Mouse (Mus musculus): ENCODE data around the gene Fbxl12. TPM values are rescaled to one million over a fixed set of nuclear protein-coding genes. Genes with fewer than 3 reads are reported as not detected.

Gene Fbxl12
- polyA plus RNA-seq, 1 experiment from 2014 or later = 10.3 TPM

- Histone ChIP-seq H3K4me2 (ENCODE audit: low read length) (no peak overlapping the region), H3K27me3 (replicated peaks; ENCODE audit: control insufficient read depth, insufficient read depth, low read length) (no peaks in the 10 kb centered on the region), H3K27ac (ENCODE audit: low read depth, low read length) (no peak overlapping the region), H3K4me1 (ENCODE audit: control insufficient read depth, insufficient read depth, low read length) (no peaks in the 10 kb centered on the region; the same call in 1 of the 2 replicates), H3K36me3 (ENCODE audit: control insufficient read depth, insufficient read depth, low read length) (no peaks in the 10 kb centered on the region; the same call in 1 of the 2 replicates), H3K4me3 (ENCODE audit: low read depth, low read length) (no peak overlapping the region), H3K9ac (ENCODE audit: low read length) (no peak overlapping the region), H3K9me3 (replicated peaks; ENCODE audit: control insufficient read depth, low read length) (0 out of 2 replicates have a peak, but pooled peaks cover 3% of the 10 kb centered on the region)
- no peak for ATAC-seq
- DNase-seq (ENCODE audit: low spot score) = no peak
- 82% methylated on average over 5 of the region's 5 CpGs for WGBS
These were observed 32.6 kb downstream of the Fbxl12 start for GRCm38 (mm10) chr9:20611976-20612375.

- Histone ChIP-seq H3K36me3 (ENCODE audit: control insufficient read depth, insufficient read depth, low read length) (no peaks in the 10 kb centered on the region), H3K4me1 (ENCODE audit: control insufficient read depth, insufficient read depth, low read length) (peaks cover 8% of the 10 kb centered on the region), H3K27ac (ENCODE audit: low read depth, low read length) (no peak overlapping the region), H3K27me3 (replicated peaks; ENCODE audit: control insufficient read depth, insufficient read depth, low read length) (no peaks in the 10 kb centered on the region), H3K4me2 (ENCODE audit: low read length) (no peak overlapping the region), H3K9me3 (replicated peaks; ENCODE audit: control insufficient read depth, low read length) (0 out of 2 replicates have a peak, but pooled peaks cover 3% of the 10 kb centered on the region), H3K9ac (ENCODE audit: low read length) (no peak overlapping the region), H3K4me3 (ENCODE audit: low read depth, low read length) (no peak overlapping the region)
- DNase-seq (ENCODE audit: low spot score) = no peak
- WGBS = 91% methylated on average over 5 of the region's 5 CpGs
- no peak for ATAC-seq
These were observed 34.6 kb downstream of the Fbxl12 start for GRCm38 (mm10) chr9:20609831-20610464.

DNA sequence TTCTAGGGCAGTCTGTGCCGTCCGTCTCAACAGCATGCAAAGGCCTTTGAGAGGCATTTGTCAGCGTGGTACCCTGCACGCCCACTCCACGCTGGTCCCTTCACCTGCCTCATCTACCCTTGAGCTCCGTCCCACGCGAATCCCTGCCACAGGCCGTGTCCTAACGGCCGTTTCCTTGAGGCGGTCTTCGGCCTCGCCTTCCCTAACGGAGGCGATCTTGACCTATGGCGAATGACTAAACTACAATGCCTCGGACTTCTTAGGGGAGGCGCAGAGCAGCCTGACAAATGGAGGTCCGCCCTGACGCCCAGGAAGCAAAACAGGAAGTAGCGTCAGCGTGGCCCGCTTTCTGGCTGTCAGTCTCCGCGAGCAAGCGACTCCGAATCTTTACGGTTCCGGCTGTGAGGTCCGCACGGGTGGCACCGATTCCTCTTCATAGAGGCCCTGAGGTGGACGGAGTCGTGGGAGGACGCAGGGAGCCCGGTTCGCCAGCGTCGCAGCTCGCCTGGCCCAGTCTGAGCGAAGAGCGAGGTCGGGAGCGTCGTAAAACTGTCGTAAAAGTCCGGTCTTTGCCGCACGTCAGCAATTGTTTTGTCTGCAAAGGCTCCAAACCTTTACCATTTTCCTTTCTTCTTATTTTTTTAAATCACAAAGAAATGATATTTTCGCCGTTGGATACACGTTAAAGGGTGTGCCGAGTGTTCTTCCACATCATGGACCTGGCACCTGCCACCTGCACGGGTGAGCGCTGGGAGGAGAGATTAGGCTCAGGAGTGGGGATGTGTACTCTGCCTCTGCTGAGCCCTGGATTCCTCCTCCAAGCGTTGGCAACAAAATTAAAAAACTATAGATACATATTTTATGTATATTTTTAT, 37.2 kb downstream of the Fbxl12 start:
- ATAC-seq (peak; percentile 91), DNase-seq (ENCODE audit: low spot score) (peak; percentile 97)
- H3K9me3 ChIP-seq (replicated peaks; ENCODE audit: control insufficient read depth, low read length) = 0 out of 2 replicates have a peak, but pooled peaks cover 3% of the 10 kb centered on the region
- H3K4me3 ChIP-seq (ENCODE audit: low read depth, low read length) = peak overlapping the region; percentile 65
- H3K27me3 ChIP-seq (replicated peaks; ENCODE audit: control insufficient read depth, insufficient read depth, low read length) = no peaks in the 10 kb centered on the region
- no peaks in the 10 kb centered on the region for H3K36me3 ChIP-seq (ENCODE audit: control insufficient read depth, insufficient read depth, low read length)
- peak overlapping the region; percentile 76 for H3K4me2 ChIP-seq (ENCODE audit: low read length)
- peak overlapping the region; percentile 95 for H3K27ac ChIP-seq (ENCODE audit: low read depth, low read length)
- peaks cover 8% of the 10 kb centered on the region for H3K4me1 ChIP-seq (ENCODE audit: control insufficient read depth, insufficient read depth, low read length)
- under 1% methylated on average over 57 of the region's 57 CpGs for WGBS
- peak overlapping the region; percentile 90 for H3K9ac ChIP-seq (ENCODE audit: low read length)

GRCm38 (mm10) chr9:20606269-20606668, 38.3 kb downstream of the Fbxl12 start:
- Histone ChIP-seq H3K9ac (ENCODE audit: low read length) (peak overlapping the region; percentile 90), H3K27ac (ENCODE audit: low read depth, low read length) (no peak overlapping the region), H3K27me3 (replicated peaks; ENCODE audit: control insufficient read depth, insufficient read depth, low read length) (no peaks in the 10 kb centered on the region), H3K36me3 (ENCODE audit: control insufficient read depth, insufficient read depth, low read length) (0 out of 2 replicates have a peak, but pooled peaks cover 7% of the 10 kb centered on the region), H3K4me3 (ENCODE audit: low read depth, low read length) (peak overlapping the region; percentile 65; the same call in 1 of the 2 replicates), H3K9me3 (replicated peaks; ENCODE audit: control insufficient read depth, low read length) (0 out of 2 replicates have a peak, but pooled peaks cover 3% of the 10 kb centered on the region), H3K4me2 (ENCODE audit: low read length) (peak overlapping the region; percentile 76), H3K4me1 (ENCODE audit: control insufficient read depth, insufficient read depth, low read length) (peaks cover 8% of the 10 kb centered on the region)
- no peak for ATAC-seq
- no peak for DNase-seq (ENCODE audit: low spot score)
- 97% methylated on average over 1 of the region's 1 CpGs for WGBS

- H3K9ac ChIP-seq (ENCODE audit: low read length) = no peak overlapping the region
- no peak overlapping the region for H3K27ac ChIP-seq (ENCODE audit: low read depth, low read length)
- 86% methylated on average over 6 of the region's 6 CpGs for WGBS
- ATAC-seq (no peak), DNase-seq (ENCODE audit: low spot score) (no peak)
- no peaks in the 10 kb centered on the region for H3K27me3 ChIP-seq (replicated peaks; ENCODE audit: control insufficient read depth, insufficient read depth, low read length)
- peaks cover under 1% of the 10 kb centered on the region for H3K4me1 ChIP-seq (ENCODE audit: control insufficient read depth, insufficient read depth, low read length)
- H3K4me3 ChIP-seq (ENCODE audit: low read depth, low read length) = no peak overlapping the region
- H3K36me3 ChIP-seq (ENCODE audit: control insufficient read depth, insufficient read depth, low read length) = peaks cover 27% of the 10 kb centered on the region
- no peaks in the 10 kb centered on the region for H3K9me3 ChIP-seq (replicated peaks; ENCODE audit: control insufficient read depth, low read length)
- H3K4me2 ChIP-seq (ENCODE audit: low read length) = no peak overlapping the region
These were observed 43.3 kb downstream of the Fbxl12 start for GRCm38 (mm10) chr9:20601270-20601669.

- H3K27ac ChIP-seq (ENCODE audit: low read depth, low read length) = peak within 1 kb of the TSS; percentile 86
- DNase-seq (ENCODE audit: low spot score) (peak; percentile 97), ATAC-seq (peak; percentile 98)
- H3K9ac ChIP-seq (ENCODE audit: low read length) = peak within 1 kb of the TSS; percentile 67
- H3K9me3 ChIP-seq (replicated peaks; ENCODE audit: control insufficient read depth, low read length) = no peaks in the 10 kb centered on the region
- no peaks in the 10 kb centered on the region; the same call in 1 of the 2 replicates for H3K27me3 ChIP-seq (replicated peaks; ENCODE audit: control insufficient read depth, insufficient read depth, low read length)
- H3K4me3 ChIP-seq (ENCODE audit: low read depth, low read length) = peak within 1 kb of the TSS; percentile 44
- no peaks in the 10 kb centered on the region for H3K36me3 ChIP-seq (ENCODE audit: control insufficient read depth, insufficient read depth, low read length)
- H3K4me1 ChIP-seq (ENCODE audit: control insufficient read depth, insufficient read depth, low read length) = no peaks in the 10 kb centered on the region
- peak within 1 kb of the TSS; percentile 63 for H3K4me2 ChIP-seq (ENCODE audit: low read length)
- under 1% methylated on average over 30 of the region's 30 CpGs for WGBS
These were observed 63.4 kb downstream of the Fbxl12 start, which contains the start of gene Zfp846 for GRCm38 (mm10) chr9:20581175-20581634. Zfp846 (plus strand) TSS chr9:20581291.

GRCm38 (mm10) chr9:20576591-20576990, 68.0 kb downstream of the Fbxl12 start:
- WGBS = 82% methylated on average over 2 of the region's 2 CpGs
- no peak for ATAC-seq
- no peaks in the 10 kb centered on the region; the same call in none of the 2 replicates for H3K27me3 ChIP-seq (replicated peaks; ENCODE audit: control insufficient read depth, insufficient read depth, low read length)

DNA sequence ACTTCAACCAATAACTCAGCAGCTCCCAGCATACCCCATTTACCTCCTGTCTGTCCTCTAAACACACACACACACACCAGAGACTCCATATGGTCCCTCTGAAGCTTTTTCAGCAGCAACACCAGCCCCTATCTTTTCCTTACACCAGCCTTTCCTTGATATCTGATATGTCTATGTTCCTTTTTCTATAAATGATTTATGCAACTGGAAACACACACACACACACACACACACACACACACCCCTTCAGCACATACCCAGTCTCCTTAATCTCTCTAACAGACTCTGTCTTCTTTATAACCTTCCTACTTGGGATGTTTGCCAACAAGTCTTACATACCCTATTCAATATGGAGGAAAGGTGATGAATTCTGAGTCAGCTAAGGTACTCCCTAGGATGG, 73.5 kb downstream of the Fbxl12 start:
- H3K27me3 ChIP-seq (replicated peaks; ENCODE audit: control insufficient read depth, insufficient read depth, low read length) = no peaks in the 10 kb centered on the region; the same call in 1 of the 2 replicates
- no peak overlapping the region for H3K4me2 ChIP-seq (ENCODE audit: low read length)
- H3K4me1 ChIP-seq (ENCODE audit: control insufficient read depth, insufficient read depth, low read length) = no peaks in the 10 kb centered on the region
- no peaks in the 10 kb centered on the region for H3K36me3 ChIP-seq (ENCODE audit: control insufficient read depth, insufficient read depth, low read length)
- DNase-seq (ENCODE audit: low spot score) = no peak
- ATAC-seq = no peak
- no peak overlapping the region for H3K9ac ChIP-seq (ENCODE audit: low read length)
- H3K27ac ChIP-seq (ENCODE audit: low read depth, low read length) = no peak overlapping the region
- H3K9me3 ChIP-seq (replicated peaks; ENCODE audit: control insufficient read depth, low read length) = no peaks in the 10 kb centered on the region
- H3K4me3 ChIP-seq (ENCODE audit: low read depth, low read length) = no peak overlapping the region

More at GRCm38 (mm10) chr9:20576591-20576990, 68.0 kb downstream of the Fbxl12 start:
- no peaks in the 10 kb centered on the region for H3K4me1 ChIP-seq (ENCODE audit: control insufficient read depth, insufficient read depth, low read length)
- H3K36me3 ChIP-seq (ENCODE audit: control insufficient read depth, insufficient read depth, low read length) = no peaks in the 10 kb centered on the region
- H3K4me2 ChIP-seq (ENCODE audit: low read length) = no peak overlapping the region
- H3K9ac ChIP-seq (ENCODE audit: low read length) = no peak overlapping the region
- H3K9me3 ChIP-seq (replicated peaks; ENCODE audit: control insufficient read depth, low read length) = no peaks in the 10 kb centered on the region
- DNase-seq (ENCODE audit: low spot score) = no peak
- H3K4me3 ChIP-seq (ENCODE audit: low read depth, low read length) = no peak overlapping the region
- no peak overlapping the region for H3K27ac ChIP-seq (ENCODE audit: low read depth, low read length)
